Mouse (Mus musculus): ENCODE results near the gene Socs3. TPM values are rescaled to one million over a fixed set of nuclear protein-coding genes. Genes with fewer than 3 reads are reported as not detected.

Gene Socs3
- total and polyA plus RNA-seq, 3 experiments = 0.96 to 1.9 TPM; not detected in 1

DNA sequence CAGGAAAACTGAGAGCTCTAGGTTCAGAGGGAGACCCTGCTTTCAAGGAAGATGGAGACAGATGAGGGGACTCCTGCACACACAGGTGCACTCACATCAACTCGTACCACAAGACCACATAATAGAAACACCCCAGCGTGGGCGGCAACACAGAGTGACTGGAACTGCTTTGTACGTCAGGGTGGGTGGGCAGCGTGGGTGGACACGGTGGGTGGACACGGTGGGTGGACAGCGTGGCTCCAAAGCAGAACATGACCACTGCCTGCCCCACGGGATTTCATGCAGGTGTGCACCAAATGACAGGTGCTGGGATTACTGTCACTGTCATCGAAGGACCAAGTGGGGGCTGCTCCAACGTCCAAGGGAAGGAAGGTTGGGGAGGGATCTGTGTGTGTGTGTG lies 51.3 kb downstream of the Socs3 start:
- no peaks in the 10 kb centered on the region for H3K79me2 ChIP-seq (ENCODE audit: control insufficient read depth, insufficient read depth, low read length, poor library complexity)
- no peak for DNase-seq (ENCODE audit: low read depth, low spot score)
- TF ChIP-seq POLR2A (IDR thresholded peaks at IDR 0.05; ENCODE audit: control insufficient read depth in 1 of 2, insufficient read depth in 1 of 2, low read depth in 1 of 2, low read length in 2 of 2, poor library complexity in 1 of 2) (no peak), ZNF384 (IDR thresholded peaks at IDR 0.05; ENCODE audit: low read depth, low read length) (no peak), ZKSCAN1 (IDR thresholded peaks at IDR 0.05; ENCODE audit: low read depth, low read length) (no peak), SIN3A (IDR thresholded peaks at IDR 0.05; ENCODE audit: low read length) (no peak), RAD21 (IDR thresholded peaks at IDR 0.05; ENCODE audit: low read depth, low read length) (no peak), CHD2 (IDR thresholded peaks at IDR 0.05; ENCODE audit: low read length) (no peak), GABPA (IDR thresholded peaks at IDR 0.05; ENCODE audit: low read depth, low read length) (no peak), CHD1 (IDR thresholded peaks at IDR 0.05; ENCODE audit: low read depth, low read length) (no peak), MEF2A (IDR thresholded peaks at IDR 0.05; ENCODE audit: extremely low read depth, insufficient replicate concordance, low read depth, low read length, poor library complexity, severe bottlenecking) (no peak)

More for the DNA sequence above, 51.3 kb downstream of the Socs3 start:
- no peaks in the 10 kb centered on the region for H3K4me1 ChIP-seq (ENCODE audit: control insufficient read depth in 1 of 2, insufficient read depth in 2 of 2, low read length in 2 of 2)
- H3K27ac ChIP-seq (ENCODE audit: control insufficient read depth, low read depth, low read length) = no peak overlapping the region
- H3K36me3 ChIP-seq (ENCODE audit: control insufficient read depth in 1 of 2, insufficient read depth in 2 of 2, low read length in 2 of 2) = no peaks in the 10 kb centered on the region
- peaks cover 5 to 12% of the 10 kb centered on the region in 2 experiments for H3K27me3 ChIP-seq (ENCODE audit: control insufficient read depth in 1 of 2, insufficient read depth in 2 of 2, low read length in 2 of 2)
- no peaks in the 10 kb centered on the region for H3K9me3 ChIP-seq (replicated peaks; ENCODE audit: insufficient read depth, low read length)
- H3K9ac ChIP-seq (ENCODE audit: control insufficient read depth, low read depth, low read length, poor library complexity, severe bottlenecking) = no peak overlapping the region
- no peak overlapping the region for H3K4me3 ChIP-seq (ENCODE audit: control insufficient read depth in 1 of 2, insufficient read depth in 1 of 2, low read depth in 2 of 2, low read length in 2 of 2)

Other genes with a start within 250 kb of the Socs3 start
- gene Tmc8, start 188.0 kb downstream of the Socs3 start, total RNA-seq (2012; rRNA removed) = 15.4 TPM in 2 replicates
- gene Tmc8, start 188.0 kb downstream of the Socs3 start, polyA plus RNA-seq (2012; ENCODE audit: insufficient read depth in 1 of 2, insufficient read length in 2 of 2, low read depth in 1 of 2, low replicate concordance in 2 of 2, missing spikeins in 1 of 2) = 10 to 100 TPM in 1 of 2 experiments, not detected in 1; 23.5 TPM
- 52.0 and 61.2 TPM in 2 replicates for gene Tmc6, start 187.8 kb downstream of the Socs3 start, total RNA-seq (2012; rRNA removed)
- 10 to 100 TPM in 1 of 2 experiments, not detected in 1; 48.8 TPM for gene Tmc6, start 187.8 kb downstream of the Socs3 start, polyA plus RNA-seq (2012; ENCODE audit: insufficient read depth in 1 of 2, insufficient read length in 2 of 2, low read depth in 1 of 2, low replicate concordance in 2 of 2, missing spikeins in 1 of 2)
- gene 6030468B19Rik, start 172.4 kb downstream of the Socs3 start, total RNA-seq (2012; rRNA removed) = 1.1 and 2.7 TPM in 2 replicates
- 1 to 10 TPM in 1 of 2 experiments, not detected in 1; 5.1 TPM for gene 6030468B19Rik, start 172.4 kb downstream of the Socs3 start, polyA plus RNA-seq (2012; ENCODE audit: insufficient read depth in 1 of 2, insufficient read length in 2 of 2, low read depth in 1 of 2, low replicate concordance in 2 of 2, missing spikeins in 1 of 2)
- 0.46 and 0.85 TPM in 2 replicates for gene Gm20708, start 160.4 kb downstream of the Socs3 start, total RNA-seq (2012; rRNA removed)
- under 1 TPM in 1 of 2 experiments, not detected in 1; 0.70 TPM for gene Gm20708, start 160.4 kb downstream of the Socs3 start, polyA plus RNA-seq (2012; ENCODE audit: insufficient read depth in 1 of 2, insufficient read length in 2 of 2, low read depth in 1 of 2, low replicate concordance in 2 of 2, missing spikeins in 1 of 2)
- gene Syngr2, start 160.4 kb downstream of the Socs3 start, total RNA-seq (2012; rRNA removed) = 160 and 189 TPM in 2 replicates
- gene Syngr2, start 160.4 kb downstream of the Socs3 start, polyA plus RNA-seq (2012; ENCODE audit: insufficient read depth in 1 of 2, insufficient read length in 2 of 2, low read depth in 1 of 2, low replicate concordance in 2 of 2, missing spikeins in 1 of 2) = 100 to 1,000 TPM in 1 of 2 experiments, not detected in 1; 384 TPM
- 3.3 and 3.5 TPM in 2 replicates for gene Afmid, start 144.1 kb downstream of the Socs3 start, total RNA-seq (2012; rRNA removed)
- gene Afmid, start 144.1 kb downstream of the Socs3 start, polyA plus RNA-seq (2012; ENCODE audit: insufficient read depth in 1 of 2, insufficient read length in 2 of 2, low read depth in 1 of 2, low replicate concordance in 2 of 2, missing spikeins in 1 of 2) = 1 to 10 TPM in 1 of 2 experiments, not detected in 1; 3.8 TPM
- 171 and 172 TPM in 2 replicates for gene Tk1, start 144.0 kb downstream of the Socs3 start, total RNA-seq (2012; rRNA removed)
- 100 to 1,000 TPM in 1 of 2 experiments, not detected in 1; 188 TPM for gene Tk1, start 144.0 kb downstream of the Socs3 start, polyA plus RNA-seq (2012; ENCODE audit: insufficient read depth in 1 of 2, insufficient read length in 2 of 2, low read depth in 1 of 2, low replicate concordance in 2 of 2, missing spikeins in 1 of 2)
- 242 and 244 TPM in 2 replicates for gene Birc5, start 120.8 kb downstream of the Socs3 start, total RNA-seq (2012; rRNA removed)
- gene Birc5, start 120.8 kb downstream of the Socs3 start, polyA plus RNA-seq (2012; ENCODE audit: insufficient read depth in 1 of 2, insufficient read length in 2 of 2, low read depth in 1 of 2, low replicate concordance in 2 of 2, missing spikeins in 1 of 2) = 100 to 1,000 TPM in 1 of 2 experiments, not detected in 1; 214 TPM
- gene Tmem235, start 109.3 kb downstream of the Socs3 start, total RNA-seq (2012; rRNA removed) = 0.04 TPM in 1 of 2 replicates, not detected in the other
- gene Tmem235, start 109.3 kb downstream of the Socs3 start, polyA plus RNA-seq (2012; ENCODE audit: insufficient read depth in 1 of 2, insufficient read length in 2 of 2, low read depth in 1 of 2, low replicate concordance in 2 of 2, missing spikeins in 1 of 2) = under 1 TPM in 1 of 2 experiments, not detected in 1; 0.04 TPM
- gene Tha1, start 96.6 kb downstream of the Socs3 start, total RNA-seq (2012; rRNA removed) = 0.12 TPM in 1 of 2 replicates, not detected in the other
- gene Tha1, start 96.6 kb downstream of the Socs3 start, polyA plus RNA-seq (2012; ENCODE audit: insufficient read depth in 1 of 2, insufficient read length in 2 of 2, low read depth in 1 of 2, low replicate concordance in 2 of 2, missing spikeins in 1 of 2) = not detected
- gene Pgs1, start 16.2 kb upstream of the Socs3 start, total RNA-seq (2012; rRNA removed) = 55.7 and 61.6 TPM in 2 replicates
- 10 to 100 TPM in 1 of 2 experiments, not detected in 1; 48.6 TPM for gene Pgs1, start 16.2 kb upstream of the Socs3 start, polyA plus RNA-seq (2012; ENCODE audit: insufficient read depth in 1 of 2, insufficient read length in 2 of 2, low read depth in 1 of 2, low replicate concordance in 2 of 2, missing spikeins in 1 of 2)
- under 0.01 and 0.04 TPM in 2 replicates for gene Dnah17, start 160.6 kb upstream of the Socs3 start, total RNA-seq (2012; rRNA removed)
- under 1 TPM in 1 of 2 experiments, not detected in 1; 0.21 TPM for gene Dnah17, start 160.6 kb upstream of the Socs3 start, polyA plus RNA-seq (2012; ENCODE audit: insufficient read depth in 1 of 2, insufficient read length in 2 of 2, low read depth in 1 of 2, low replicate concordance in 2 of 2, missing spikeins in 1 of 2)